Mouse (Mus musculus) fibroblast of lung, adult 2 months (primary cell): ENCODE data around the gene Cadm1.

ENCODE experiments used
- DNase-seq: peaks from one replicate; pipeline ENCODE4 v3.0.0-alpha.2; 2011; ENCODE audit warnings: low read depth

Gene Cadm1

DNA sequence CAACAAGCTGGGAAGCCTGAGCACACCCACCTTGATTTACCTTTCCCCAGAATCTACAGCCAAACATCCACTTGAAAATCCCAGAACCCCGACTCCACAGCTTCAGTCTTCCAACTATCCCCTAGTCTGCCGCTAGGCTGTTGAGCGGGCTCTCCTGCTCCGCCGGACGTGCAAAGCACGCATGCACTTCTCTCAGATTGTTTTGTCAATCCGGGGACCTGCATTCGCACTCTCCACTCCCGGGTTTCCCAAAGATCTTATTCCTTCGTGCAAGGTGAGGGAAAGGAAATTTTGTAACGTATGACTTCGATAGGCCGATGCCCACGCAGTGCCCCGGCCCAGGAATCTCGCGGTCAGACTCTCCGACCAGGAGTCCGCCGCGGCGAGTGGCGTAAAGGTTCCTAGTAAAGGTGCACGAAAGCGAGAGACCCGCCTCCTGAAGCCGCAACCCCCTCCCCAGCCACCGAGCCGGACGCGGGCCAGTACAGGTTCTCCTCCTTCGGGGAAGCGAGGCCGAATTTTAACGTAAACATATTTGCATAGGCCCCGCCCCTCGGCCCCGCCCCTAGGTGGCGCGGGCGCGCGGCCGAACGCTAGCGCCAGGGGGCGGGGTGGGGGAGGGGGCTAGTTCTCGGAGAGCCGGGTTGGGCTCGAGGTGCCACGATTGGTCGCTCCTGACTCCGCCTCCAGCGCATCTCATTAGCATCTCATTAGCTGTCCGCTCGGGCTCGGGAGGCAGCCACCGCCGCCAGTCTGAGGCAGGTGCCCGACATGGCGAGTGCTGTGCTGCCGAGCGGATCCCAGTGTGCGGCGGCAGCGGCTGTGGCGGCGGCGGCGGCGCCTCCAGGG, at the start of gene Cadm1:
Cadm1 (plus strand) TSS at position 572 of the 849 bp plus-strand sequence.
- DNase-seq: peak; percentile 3

DNA sequence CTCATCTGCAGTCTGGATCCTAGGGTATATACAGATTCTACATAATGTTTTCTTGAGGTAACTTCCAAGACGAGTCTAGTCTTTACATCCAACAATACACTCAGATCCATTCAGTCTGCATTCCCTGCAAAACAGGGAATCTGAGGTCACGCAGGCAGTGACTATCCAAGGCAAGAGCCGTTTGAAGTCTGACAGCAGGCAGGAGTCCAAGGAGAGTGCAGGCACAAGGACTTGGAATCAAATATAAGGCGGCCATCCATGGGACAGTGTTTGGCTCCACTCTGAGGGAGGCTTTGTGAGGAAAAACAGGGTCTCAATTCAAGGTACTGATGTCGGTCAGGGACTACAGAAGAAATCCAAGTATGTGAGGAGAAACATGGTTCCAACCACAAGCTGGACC, 45.5 kb upstream of the Cadm1 start:
- DNase-seq: no peak

DNA sequence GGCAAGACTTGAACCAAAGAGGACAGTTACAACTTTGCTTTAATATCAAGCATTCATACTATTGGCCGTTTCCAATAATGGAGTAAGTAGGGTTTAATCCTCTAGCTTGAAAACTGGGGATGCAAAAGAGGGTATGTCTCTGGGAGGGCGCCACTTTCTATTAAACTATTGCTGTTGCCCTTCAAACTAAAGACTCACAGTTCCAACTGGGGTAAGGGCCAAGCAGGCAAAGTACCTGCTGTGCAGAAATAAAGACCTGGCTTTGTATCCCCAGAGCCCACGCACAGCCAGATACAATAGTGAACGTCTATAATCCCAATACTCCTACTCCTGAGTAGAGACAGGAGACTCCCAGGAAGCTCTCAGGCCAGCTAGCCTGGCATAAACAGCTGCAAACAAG, 44.8 kb upstream of the Cadm1 start:
- DNase-seq: no peak

DNA sequence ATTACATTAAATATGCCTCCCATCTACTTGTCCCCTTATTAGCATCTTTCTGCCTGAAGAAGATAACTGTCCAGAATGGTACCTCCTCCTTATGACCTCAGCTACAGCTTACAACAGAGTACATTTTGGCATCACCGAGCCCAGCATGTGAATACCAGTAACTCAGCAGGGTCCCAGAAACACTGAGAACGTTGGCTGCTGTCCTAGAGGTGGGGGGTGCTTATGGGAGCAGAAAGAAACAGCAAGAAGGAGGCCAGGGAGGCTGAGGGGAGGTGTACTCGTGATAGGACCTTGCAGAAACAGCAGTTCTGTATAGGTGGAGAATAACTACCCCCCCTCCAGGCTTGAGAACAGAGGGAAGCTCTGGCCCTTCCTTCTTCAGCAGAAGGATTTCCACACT, 30.2 kb upstream of the Cadm1 start:
- DNase-seq: no peak

DNA sequence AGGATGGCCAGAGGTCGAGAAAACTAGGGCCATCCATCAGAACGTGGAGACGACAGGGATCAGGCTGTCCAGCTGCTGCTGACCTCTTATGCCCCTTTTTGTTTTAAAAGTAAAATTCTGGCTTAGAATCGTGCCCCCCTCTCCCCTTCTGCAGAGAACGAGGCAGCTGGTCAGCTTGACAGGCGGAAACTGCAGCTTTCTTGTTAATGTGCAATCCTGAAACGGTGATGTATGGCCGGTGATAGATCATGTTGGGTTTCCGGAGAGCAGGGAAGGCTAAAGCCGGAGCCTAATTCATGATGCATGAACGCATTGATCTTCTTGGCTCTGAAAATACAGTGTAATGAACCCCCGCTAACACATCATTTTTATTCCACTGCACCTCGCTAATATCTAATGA, 24.0 kb upstream of the Cadm1 start:
- no peak for DNase-seq

DNA sequence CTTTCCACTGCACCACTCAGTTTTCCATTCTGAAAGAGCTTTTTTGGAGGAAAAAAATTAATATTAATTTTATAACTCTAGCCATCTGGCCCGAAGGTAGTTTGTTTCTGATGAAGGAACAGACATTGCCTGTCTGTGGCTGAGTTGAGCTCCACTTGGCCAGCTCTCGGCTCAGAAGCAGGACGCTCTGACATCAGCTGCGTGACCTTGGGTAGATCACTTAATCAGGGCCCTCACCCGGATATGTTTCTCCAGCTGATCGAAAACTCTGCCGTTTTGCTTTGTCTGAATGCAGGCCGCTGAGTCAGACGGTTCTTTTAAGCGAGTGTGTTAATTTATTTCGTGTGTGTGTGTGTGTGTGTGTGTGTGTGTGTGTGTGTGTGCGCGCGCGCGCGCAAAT, 23.1 kb upstream of the Cadm1 start:
- DNase-seq: no peak

DNA sequence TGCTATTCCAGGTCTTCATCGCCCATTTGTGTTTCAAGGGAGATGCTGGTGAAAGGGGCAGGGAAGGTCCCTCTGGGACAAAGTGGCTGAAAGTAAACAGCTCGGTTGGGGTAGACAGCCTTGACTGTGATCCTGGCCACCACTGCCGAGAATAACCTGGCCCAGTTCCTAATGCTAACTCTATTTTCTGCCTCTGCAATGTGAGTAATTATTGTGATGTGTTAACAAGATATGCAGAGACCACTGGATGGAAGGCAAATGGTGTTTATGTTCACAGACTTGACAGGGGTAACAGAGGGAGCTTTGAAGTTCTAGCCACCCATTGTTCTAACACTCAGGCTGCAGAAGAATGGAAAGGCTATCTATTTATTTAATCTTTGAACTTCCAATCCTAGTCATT, 21.9 kb upstream of the Cadm1 start:
- DNase-seq: no peak

DNA sequence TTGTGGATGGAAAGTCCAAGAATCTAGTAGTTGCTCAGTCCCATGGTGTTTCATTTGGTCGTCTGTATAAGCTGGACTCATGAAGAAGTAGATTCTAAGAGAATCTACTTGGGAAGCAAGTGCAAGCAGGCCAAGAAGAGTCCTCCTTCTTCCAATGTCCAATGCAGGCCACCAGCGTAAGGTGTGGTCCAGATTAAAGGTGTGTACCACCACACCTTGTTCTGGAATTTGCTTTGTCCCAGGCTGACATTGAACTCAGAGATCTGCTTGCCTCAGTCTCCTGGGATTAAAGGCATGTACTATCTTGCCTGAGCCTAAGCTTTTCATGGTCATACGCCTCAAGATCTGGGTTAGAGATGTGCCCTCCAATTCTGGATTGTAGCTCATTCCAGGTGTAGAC, 17.5 kb upstream of the Cadm1 start:
- no peak for DNase-seq

DNA sequence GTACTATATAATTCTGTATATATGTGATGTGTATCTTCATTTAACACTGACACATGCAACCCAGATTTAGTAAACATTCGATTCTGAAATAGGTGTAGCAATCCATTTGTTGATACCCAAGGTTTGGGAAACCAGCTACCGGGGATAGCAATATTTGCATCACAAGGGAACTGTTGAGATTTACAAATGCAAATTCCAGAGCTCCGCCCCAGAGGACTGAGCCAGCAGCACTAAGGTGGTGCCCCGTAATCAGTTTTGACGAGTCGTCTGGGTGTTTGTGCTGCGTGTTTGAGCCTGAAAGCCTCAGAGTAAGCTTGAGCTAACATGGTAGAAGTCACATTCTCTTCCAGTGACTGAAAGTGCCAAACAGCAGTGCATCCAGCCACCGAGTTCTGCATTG, 15.7 kb upstream of the Cadm1 start:
- DNase-seq: no peak

DNA sequence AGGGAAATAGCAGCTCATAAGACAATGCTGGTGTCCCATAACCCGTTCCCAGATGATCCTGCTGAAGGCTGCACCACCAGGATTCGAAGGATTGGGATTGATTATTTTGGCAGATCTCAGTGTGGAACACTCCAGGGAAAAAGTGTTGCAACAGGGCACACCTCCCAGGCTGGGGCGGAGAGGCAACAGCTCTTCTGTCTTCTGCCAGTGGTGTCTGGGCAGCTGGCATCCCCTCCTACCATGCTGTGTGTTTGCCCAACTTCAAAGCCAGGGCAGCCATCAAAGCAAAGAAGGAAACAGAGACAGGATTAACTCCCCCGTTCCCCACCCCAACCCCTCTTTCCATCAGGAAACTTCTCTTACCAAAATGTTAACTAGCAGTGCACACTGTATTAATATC, 13.7 kb upstream of the Cadm1 start:
- no peak for DNase-seq

DNA sequence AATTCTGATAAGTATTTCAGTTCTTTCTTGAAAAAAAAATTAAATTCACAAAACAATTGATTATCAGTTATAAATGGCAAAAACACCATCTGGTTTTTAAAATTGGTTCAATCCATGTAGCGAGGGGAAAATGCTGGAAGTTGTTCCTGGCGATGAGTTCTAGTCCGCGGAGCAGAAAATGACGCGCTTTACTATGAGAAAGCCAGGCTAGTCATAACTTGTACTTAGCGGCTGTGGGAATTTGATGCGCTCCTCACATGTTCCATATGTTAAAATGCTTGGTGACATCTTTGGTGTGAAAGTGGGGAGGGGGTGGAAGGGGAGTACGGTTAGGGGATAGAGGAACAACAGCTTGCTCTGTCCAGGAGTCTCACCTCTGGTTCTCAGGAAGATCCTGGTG, 2.7 kb upstream of the Cadm1 start:
- DNase-seq: no peak

DNA sequence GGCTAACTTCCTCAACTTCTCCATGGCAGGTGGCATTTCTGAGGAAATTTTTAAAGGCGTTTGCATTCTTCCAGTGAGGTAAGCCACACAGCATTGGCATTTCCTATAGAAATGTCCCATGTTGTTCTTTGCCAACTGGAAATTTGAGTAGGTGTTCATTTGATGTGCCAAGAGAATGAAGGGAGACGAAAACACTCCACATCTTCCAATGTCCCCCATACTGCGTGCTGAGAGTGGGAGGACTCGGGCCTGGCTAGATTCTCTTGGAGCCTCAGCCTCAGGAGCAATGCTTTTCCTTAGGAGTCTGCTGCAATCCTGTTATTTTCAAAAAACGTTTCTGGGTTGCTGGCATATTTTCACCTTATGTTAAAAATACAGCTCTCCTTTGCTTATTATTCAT, 2.2 kb upstream of the Cadm1 start:
- DNase-seq: no peak

DNA sequence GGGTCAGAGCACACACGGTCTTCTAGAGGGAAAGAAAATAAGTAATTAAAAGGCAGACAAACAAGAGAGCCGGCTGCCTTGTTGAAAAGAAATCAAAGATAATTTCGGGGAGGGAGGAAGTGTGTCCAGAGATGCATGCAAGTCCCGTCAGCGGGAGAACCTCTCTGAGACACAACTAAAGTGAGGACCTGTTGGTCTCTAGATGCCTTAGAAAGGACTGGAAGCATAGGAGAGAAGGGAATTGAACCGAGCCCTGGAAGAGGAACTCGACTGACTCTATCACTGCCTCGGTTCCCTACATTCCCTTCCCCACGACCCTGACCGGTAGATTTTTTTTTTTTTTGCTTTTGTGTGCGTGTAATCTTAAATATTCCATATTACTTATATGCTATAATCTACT, 791 bp upstream of the Cadm1 start:
- no peak for DNase-seq

DNA sequence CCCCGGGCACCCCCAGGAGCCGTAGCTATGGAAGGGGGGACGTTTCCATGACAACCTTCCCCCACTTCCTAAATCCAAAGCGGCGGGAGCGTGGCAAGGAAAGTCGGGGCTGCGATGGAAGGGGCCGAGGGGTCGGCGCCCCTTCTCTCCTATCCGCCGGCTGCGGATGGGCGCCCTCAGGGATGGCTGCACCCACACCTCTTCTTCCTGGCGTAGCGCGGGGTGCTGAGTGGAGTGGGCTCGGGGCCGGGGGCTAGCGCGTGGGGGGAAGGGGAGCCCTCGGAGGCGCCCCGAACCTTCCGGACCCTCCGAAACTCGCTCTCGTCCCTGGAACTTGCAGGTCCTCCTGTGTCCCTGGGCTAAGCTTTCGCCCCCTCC, 560 bp downstream of the Cadm1 start:
- no peak for DNase-seq

DNA sequence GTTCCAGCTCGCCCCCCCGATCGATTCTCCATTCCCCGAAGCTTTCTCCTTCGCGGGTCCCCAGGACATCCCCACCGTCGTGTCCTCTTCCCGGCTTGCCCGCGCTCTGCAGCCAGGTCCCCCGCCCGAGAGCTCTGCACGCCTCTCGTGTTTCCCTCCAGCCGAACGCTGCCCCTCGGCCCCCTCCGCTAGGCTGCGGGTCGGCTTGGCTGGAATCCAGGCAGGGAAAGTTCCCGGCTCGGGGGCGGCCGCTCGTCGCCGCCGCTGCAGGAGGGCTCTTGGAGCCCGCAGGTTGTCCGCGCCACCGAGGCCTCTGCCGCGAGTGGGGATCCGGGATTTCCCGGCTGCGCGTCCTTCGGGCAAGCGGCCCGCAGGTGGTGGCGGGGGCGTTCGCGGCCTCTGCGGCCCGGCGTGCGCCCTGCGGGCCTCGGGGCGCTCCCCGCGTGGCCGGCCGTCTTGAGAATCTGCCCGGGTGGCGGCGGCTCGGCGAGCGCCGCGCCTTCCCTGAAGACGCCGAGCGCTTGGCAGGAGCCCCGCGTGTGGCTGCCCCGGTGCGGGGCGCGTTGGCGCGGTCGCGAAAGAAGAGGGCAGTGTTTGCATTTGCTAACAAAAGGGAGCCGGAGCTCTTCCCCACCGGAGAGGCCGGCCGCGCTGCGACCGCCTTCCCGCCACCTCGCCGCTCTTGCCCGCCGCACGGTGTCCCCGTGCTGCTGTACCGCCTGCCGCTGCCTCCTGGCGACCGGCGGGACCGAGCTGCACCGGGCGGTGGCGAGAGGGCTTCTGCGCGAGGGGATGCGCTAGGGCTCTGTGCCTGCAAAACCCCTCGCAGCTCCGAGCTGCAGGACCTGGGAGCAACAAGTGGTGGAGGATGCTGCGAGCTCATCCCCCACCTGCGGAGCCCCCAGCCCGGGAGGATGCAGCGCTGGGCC, 1.2 kb downstream of the Cadm1 start:
- DNase-seq: no peak

DNA sequence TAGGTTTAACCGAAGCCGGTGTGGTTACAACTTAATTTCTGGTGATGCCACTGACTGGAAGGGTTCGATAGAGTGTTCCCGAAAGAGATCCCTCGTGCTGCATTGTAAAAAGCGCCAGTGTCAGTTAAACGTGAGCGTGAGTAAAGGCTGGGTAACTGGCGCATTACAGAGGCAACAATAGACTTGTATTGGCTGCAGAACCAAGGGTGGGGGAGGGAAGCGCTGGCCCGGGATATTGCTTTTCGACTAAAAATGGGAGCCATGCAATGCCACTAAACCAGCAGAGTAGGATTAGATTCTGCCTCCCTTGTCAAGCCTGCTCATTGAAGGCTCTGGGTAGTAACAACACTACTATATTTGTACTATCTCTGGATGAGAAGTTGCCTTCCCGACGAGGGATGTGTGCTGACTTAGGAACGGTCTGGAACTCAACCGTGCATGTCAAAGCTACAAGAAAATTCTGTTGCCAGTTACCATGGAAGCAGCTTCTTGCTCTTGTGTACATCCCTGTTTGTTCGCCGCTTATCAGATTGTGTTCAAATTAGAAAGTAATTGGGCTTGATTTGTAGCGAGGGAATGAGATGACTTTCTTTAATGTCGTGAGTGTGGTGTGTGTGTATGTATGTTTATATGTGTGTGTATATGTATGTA, 2.4 kb downstream of the Cadm1 start:
- no peak for DNase-seq

DNA sequence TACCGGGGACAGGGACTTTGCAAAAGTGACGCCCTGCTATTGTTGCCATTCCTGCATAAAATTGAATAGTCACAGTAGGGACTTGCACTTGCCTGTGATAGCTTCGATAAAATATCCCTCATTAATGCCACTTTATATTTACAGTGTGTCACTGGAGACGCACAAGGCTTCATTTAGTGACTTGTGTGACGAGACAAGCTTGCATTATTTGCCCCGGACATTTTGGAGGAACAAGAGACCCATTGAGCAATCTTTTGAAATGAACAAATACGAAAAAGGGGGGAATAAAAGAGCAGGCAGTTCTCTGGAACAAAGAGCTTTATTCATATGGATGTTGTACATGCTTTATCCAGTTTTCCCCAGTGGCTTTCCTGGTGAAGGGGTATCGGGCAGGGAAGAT, 3.5 kb downstream of the Cadm1 start:
- DNase-seq: no peak

DNA sequence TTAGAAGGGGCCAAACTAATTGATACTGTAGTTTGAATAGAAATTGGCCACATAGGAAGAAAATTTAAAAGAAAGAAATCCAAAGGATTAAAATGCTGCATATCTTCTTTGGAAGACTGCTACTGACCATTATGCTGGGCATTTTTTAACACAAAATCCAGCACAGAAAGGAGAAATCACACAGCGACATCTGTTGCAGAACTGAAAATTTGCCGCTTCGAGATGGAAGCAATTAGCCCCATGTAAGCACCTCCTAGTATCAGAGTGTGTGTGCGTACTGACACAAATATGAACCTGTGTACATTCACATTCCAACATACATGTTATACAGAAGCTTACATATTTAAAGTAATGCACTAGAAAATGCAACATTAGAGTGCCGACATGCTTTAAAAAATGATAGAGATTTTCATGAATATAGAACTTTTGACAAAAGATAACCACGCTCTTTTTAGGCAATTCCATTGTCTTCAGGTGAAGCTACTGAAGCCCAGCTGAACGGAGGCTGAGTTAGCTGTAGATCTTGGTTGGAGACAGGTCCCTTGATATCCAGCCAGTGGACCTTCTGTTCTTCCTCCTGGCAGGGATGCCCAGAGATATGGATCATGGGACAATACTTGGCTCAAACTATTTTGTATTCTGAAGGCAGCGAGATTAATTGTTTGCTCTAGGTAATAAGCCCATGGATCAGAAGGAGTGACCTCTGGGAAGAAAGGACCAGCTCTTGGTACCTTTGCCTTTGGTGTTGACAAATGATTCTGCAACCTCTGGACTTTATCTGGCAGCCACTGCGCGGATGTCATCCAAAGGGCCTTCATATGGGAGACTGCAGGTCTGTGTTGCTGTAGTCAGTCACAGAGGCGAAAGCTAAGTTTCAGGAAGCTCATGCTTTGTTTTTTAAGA, 4.9 kb downstream of the Cadm1 start:
- DNase-seq: no peak

DNA sequence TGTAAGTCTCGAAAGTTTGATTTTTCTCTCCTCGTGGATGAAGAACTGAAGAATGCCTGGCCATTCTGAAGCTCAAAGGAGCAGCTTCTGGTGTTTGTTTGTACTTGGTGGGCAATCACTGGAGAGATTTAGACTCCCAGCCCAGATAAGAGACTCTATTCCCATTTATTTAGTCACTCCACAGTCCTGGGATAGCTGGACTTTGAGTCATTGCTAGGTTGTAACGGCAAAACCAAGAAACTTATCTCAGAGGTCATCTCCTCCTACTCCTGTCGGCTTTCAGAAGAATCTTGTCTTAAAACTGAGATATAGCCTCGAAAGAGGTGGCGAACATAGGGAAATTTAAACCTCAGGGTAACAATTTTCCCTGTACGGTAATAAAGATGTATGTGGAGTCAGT, 15.3 kb downstream of the Cadm1 start:
- no peak for DNase-seq

DNA sequence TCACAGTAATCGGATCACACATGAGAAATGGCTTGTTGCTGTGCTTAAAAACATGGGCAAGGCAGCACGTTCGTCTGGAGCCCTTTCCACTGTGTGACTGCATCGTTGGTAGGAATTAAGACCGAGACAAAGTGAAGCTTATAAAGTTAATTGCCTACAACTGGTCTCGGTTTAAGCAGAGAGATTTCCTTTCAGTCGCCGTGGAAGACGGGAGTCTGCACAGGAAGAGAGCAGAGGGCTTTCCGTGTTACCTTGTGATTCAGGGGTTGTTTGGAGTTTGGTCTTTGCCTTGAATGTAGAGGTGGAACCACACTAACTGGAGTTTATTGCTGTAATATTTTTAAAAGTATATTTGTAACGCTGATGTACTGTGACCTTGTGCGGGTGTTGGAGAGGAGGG, 15.7 kb downstream of the Cadm1 start:
- no peak for DNase-seq

DNA sequence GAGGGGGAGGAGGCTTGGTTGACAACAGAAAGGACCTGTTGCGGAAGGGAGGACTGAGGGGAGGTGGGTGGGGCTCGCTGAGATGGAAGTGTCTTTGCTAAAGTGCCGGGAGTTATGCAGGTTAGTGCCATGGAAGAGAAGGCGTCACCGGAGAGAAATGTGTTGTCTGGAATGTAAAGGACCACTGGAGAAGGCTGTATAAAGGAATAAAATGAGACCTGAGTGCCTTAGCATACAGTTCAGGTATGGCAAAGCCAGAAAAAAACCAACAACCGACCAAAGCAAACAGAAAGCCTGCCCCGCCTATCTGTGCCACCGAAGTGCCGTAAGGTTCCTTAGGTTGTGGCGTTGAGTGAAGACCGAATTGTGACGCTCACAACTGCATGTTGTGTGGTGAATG, 18.4 kb downstream of the Cadm1 start:
- DNase-seq: no peak

DNA sequence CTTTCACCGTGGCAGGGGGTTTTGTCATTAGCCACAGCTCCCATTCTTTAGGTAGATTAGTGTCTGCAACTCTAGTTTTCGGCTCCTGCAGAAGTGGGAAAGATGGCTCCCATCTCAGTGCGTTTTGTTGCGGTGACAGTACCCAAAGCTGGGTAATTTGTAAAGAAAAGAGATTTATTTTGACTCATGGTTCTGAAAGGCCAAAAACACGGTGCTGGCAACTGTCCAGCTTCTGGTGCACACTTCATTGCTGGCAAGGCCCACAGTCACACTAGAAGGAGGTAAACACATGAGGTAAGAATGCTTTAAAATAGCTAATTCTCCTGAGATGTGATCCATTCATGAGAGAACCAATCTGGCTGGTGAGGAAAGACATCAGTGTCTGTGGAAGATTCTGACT, 18.9 kb downstream of the Cadm1 start:
- DNase-seq: no peak
